Mouse (Mus musculus) embryonic fibroblast, embryonic 13.5 days (primary cell): Measurements from ENCODE around the gene Sgce. TPM values are rescaled to one million over a fixed set of nuclear protein-coding genes. Genes with fewer than 3 reads are reported as not detected.
A peak's percentile ranks its signal among the peaks of the same experiment; 100 is the strongest.

ENCODE experiments used
- H3K27ac ChIP-seq: 2 replicates; pipeline ENCODE4 v1.5.1; 2012; ENCODE audit warnings: low read length, control low read depth, inconsistent platforms; ENCODE audit not compliant: insufficient read depth
- H3K4me1 ChIP-seq: 2 replicates; pipeline ENCODE4 v1.6.1; 2011; ENCODE audit warnings: low read length; ENCODE audit not compliant: control insufficient read depth, insufficient read depth
- H3K4me3 ChIP-seq: 2 replicates; pipeline ENCODE4 v1.5.1; 2011; ENCODE audit warnings: mild to moderate bottlenecking, control low read depth, low read length; ENCODE audit not compliant: insufficient read depth
- CTCF ChIP-seq: IDR thresholded peaks from 2 replicates; pipeline ENCODE4 v1.5.1; 2011; ENCODE audit warnings: mild to moderate bottlenecking, control low read depth, low read length, moderate library complexity, borderline replicate concordance; ENCODE audit not compliant: insufficient read depth
- POLR2A ChIP-seq: IDR thresholded peaks from 2 replicates; pipeline ENCODE4 v1.6.1; 2011; ENCODE audit warnings: low read depth, mild to moderate bottlenecking, control low read depth, low read length, moderate library complexity
- polyA plus RNA-seq: library from polyadenylated mRNA; stranded (reverse); fragments of >200 nt; gene quantifications from 2 replicates; pipeline ENCODE4 v1.2.4, GENCODE M21; 2011; ENCODE audit warnings: low read depth; ENCODE audit not compliant: missing spikeins, insufficient read length

Sgce gene
- polyA plus RNA-seq, 1 experiment: 73.8 TPM

GRCm38 (mm10) chr6:4746036-4746695 lies 841 bp downstream of the Sgce start:
- TF ChIP-seq CTCF (no peak), POLR2A (no peak; the same call in 1 of the 2 replicates)
- H3K4me3 ChIP-seq: peak overlapping the region; percentile 55

GRCm38 (mm10) chr6:4740511-4740910 lies 6.5 kb downstream of the Sgce start:
- H3K4me1 ChIP-seq: peaks cover 5% of the 10 kb centered on the region
- TF ChIP-seq POLR2A: peak; percentile 13; the same call in 1 of the 2 replicates
- TF ChIP-seq CTCF: no peak
- H3K4me3 ChIP-seq: no peak overlapping the region
- no peak overlapping the region for H3K27ac ChIP-seq

More at GRCm38 (mm10) chr6:4746036-4746695, 841 bp downstream of the Sgce start:
- Histone ChIP-seq H3K27ac (peak overlapping the region; percentile 79), H3K4me1 (no peaks in the 10 kb centered on the region)

- H3K4me1 ChIP-seq: peaks cover 5% of the 10 kb centered on the region
- H3K4me3 ChIP-seq: no peak overlapping the region
- no peak overlapping the region for H3K27ac ChIP-seq
- no peak for TF ChIP-seq POLR2A
- TF ChIP-seq CTCF: no peak
Measured at GRCm38 (mm10) chr6:4739522-4740355, 7.3 kb downstream of the Sgce start.

- no peak for TF ChIP-seq POLR2A
- TF ChIP-seq CTCF: no peak
- Histone ChIP-seq H3K27ac (no peak overlapping the region), H3K4me1 (peaks cover 5% of the 10 kb centered on the region), H3K4me3 (no peak overlapping the region)
Measured at GRCm38 (mm10) chr6:4738717-4739116, 8.3 kb downstream of the Sgce start.

- Histone ChIP-seq H3K27ac (no peak overlapping the region), H3K4me1 (peaks cover 8% of the 10 kb centered on the region), H3K4me3 (no peak overlapping the region)
- TF ChIP-seq POLR2A: no peak
- no peak for TF ChIP-seq CTCF
Measured at GRCm38 (mm10) chr6:4738034-4738629, 8.9 kb downstream of the Sgce start.

GRCm38 (mm10) chr6:4736372-4736771 lies 10.6 kb downstream of the Sgce start:
- Histone ChIP-seq H3K4me3 (no peak overlapping the region), H3K27ac (no peak overlapping the region), H3K4me1 (peaks cover 12% of the 10 kb centered on the region)
- no peak for TF ChIP-seq POLR2A
- TF ChIP-seq CTCF: no peak

GRCm38 (mm10) chr6:4733208-4733607 lies 13.8 kb downstream of the Sgce start:
- peaks cover 7% of the 10 kb centered on the region for H3K4me1 ChIP-seq
- H3K4me3 ChIP-seq: no peak overlapping the region
- no peak overlapping the region for H3K27ac ChIP-seq
- TF ChIP-seq POLR2A (no peak), CTCF (no peak)

- peaks cover 7% of the 10 kb centered on the region for H3K4me1 ChIP-seq
- TF ChIP-seq POLR2A (no peak), CTCF (no peak)
- H3K27ac ChIP-seq: no peak overlapping the region
- H3K4me3 ChIP-seq: no peak overlapping the region
Measured at GRCm38 (mm10) chr6:4731675-4732074, 15.3 kb downstream of the Sgce start.

GRCm38 (mm10) chr6:4728305-4728704 lies 18.7 kb downstream of the Sgce start:
- Histone ChIP-seq H3K4me3 (no peak overlapping the region), H3K27ac (no peak overlapping the region), H3K4me1 (peaks cover 5% of the 10 kb centered on the region)
- TF ChIP-seq POLR2A (no peak), CTCF (no peak)
